Comparison of ENCODE assay signal across 8 mouse cellular contexts in genomic region chr1:160195337-160195663, GRCm38 (mm10). TPM values are rescaled to one million over a fixed set of nuclear protein-coding genes. Genes with fewer than 3 reads are reported as not detected.
DNase-seq lines count a peak whose midpoint lies in the region; ATAC-seq lines count a peak whose summit lies in the region.

No protein-coding gene starts in this region.

- under 1% methylated on average over 13 of the region's 13 CpGs for WGBS in heart, embryonic 16.5 days
- WGBS in hindbrain, embryonic 13.5 days: under 1% methylated on average over 13 of the region's 13 CpGs
- WGBS in midbrain, embryonic 11.5 days: under 1% methylated on average over 13 of the region's 13 CpGs

- H3K36me3 ChIP-seq in heart, embryonic 16.5 days (ENCODE audit: control insufficient read depth, insufficient read depth): peaks cover 15% of the 10 kb centered on the region
- H3K36me3 ChIP-seq in hindbrain, embryonic 13.5 days: peaks cover 18% of the 10 kb centered on the region
- H3K36me3 ChIP-seq in midbrain, embryonic 11.5 days (ENCODE audit: control insufficient read depth, insufficient read depth, low read length): peaks cover 4% of the 10 kb centered on the region; the same call in 1 of the 2 replicates

- DNase-seq in heart, adult 18-20 months: no peak
- no peak for DNase-seq in midbrain, embryonic 11.5 days (ENCODE audit: low spot score, missing footprints)
- no peak for DNase-seq in cerebellum, adult 9-10 months
- DNase-seq in gastrocnemius, adult 8-10 months (ENCODE audit: low spot score in 2 of 2): no peak
- no peak for DNase-seq in kidney, adult 18-20 months

- peak; percentile 15 for ATAC-seq in heart, embryonic 16.5 days (replicated peaks; ENCODE audit: extremely low read depth, insufficient read depth, low FRiP score)
- ATAC-seq in activated CD4-positive, CD25-positive, alpha-beta regulatory T cell, adult 4 months: peak; percentile 24
- ATAC-seq in hindbrain, embryonic 13.5 days (ENCODE audit: low FRiP score): peak; percentile 72; the same call in 1 of the 2 replicates
- no peak for ATAC-seq in midbrain, embryonic 11.5 days (ENCODE audit: low FRiP score)

- peaks cover 7% of the 10 kb centered on the region for H3K4me1 ChIP-seq in heart, embryonic 16.5 days (ENCODE audit: control insufficient read depth, insufficient read depth, low read length)
- peaks cover 15% of the 10 kb centered on the region for H3K4me1 ChIP-seq in hindbrain, embryonic 13.5 days (replicated peaks)
- H3K4me1 ChIP-seq in midbrain, embryonic 11.5 days (ENCODE audit: control insufficient read depth, insufficient read depth, low read length): no peaks in the 10 kb centered on the region

- peak overlapping the region; percentile 90 for H3K27ac ChIP-seq in heart, embryonic 16.5 days (ENCODE audit: low read length)
- H3K27ac ChIP-seq in hindbrain, embryonic 13.5 days: peak overlapping the region; percentile 85
- H3K27ac ChIP-seq in midbrain, embryonic 11.5 days (ENCODE audit: low read depth, low read length): peak overlapping the region; percentile 60; the same call in 1 of the 2 replicates

- H3K27me3 ChIP-seq in heart, embryonic 16.5 days (ENCODE audit: control insufficient read depth, insufficient read depth, low read length): no peaks in the 10 kb centered on the region
- no peaks in the 10 kb centered on the region for H3K27me3 ChIP-seq in hindbrain, embryonic 13.5 days
- H3K27me3 ChIP-seq in midbrain, embryonic 11.5 days (ENCODE audit: control insufficient read depth, insufficient read depth, low read length): no peaks in the 10 kb centered on the region

- peak overlapping the region; percentile 93 for H3K4me3 ChIP-seq in heart, embryonic 16.5 days (ENCODE audit: low read length)
- H3K4me3 ChIP-seq in hindbrain, embryonic 13.5 days: peak overlapping the region; percentile 86
- peak overlapping the region; percentile 91 for H3K4me3 ChIP-seq in midbrain, embryonic 11.5 days (ENCODE audit: low read depth, low read length)

- peak overlapping the region; percentile 95 for H3K9ac ChIP-seq in heart, embryonic 16.5 days (ENCODE audit: low read length)
- peak overlapping the region; percentile 88 for H3K9ac ChIP-seq in hindbrain, embryonic 13.5 days
- H3K9ac ChIP-seq in midbrain, embryonic 11.5 days (ENCODE audit: low read length): peak overlapping the region; percentile 85

- H3K9me3 ChIP-seq in heart, embryonic 16.5 days (replicated peaks; ENCODE audit: control insufficient read depth, low read length): no peaks in the 10 kb centered on the region
- no peaks in the 10 kb centered on the region for H3K9me3 ChIP-seq in hindbrain, embryonic 13.5 days
- no peaks in the 10 kb centered on the region for H3K9me3 ChIP-seq in midbrain, embryonic 11.5 days (ENCODE audit: control insufficient read depth, low read length)

- H3K4me2 ChIP-seq in heart, embryonic 16.5 days (ENCODE audit: low read depth, low read length): peak overlapping the region; percentile 97
- peak overlapping the region; percentile 70 for H3K4me2 ChIP-seq in hindbrain, embryonic 13.5 days
- peak overlapping the region; percentile 79 for H3K4me2 ChIP-seq in midbrain, embryonic 11.5 days

RNA-seq across cellular contexts. Expression of gene Mrps14, which starts 0.3 kb away (rescaled TPM):
- 201 and 210 TPM in 2 replicates for polyA plus RNA-seq in heart, embryonic 16.5 days (2015; fragmentation: Nextera tagmentation; extraction: Ambion mirVana)
- 100 to 1,000 TPM; 105 to 122 TPM for total RNA-seq in heart, adult 18-20 months (2021)
- 100 to 1,000 TPM; 251 to 260 TPM for polyA plus RNA-seq in activated CD4-positive, CD25-positive, alpha-beta regulatory T cell, adult 4 months (2017; shearing (Covaris generic))
- polyA plus RNA-seq in hindbrain, embryonic 13.5 days (2015; fragmentation: Nextera tagmentation; extraction: Ambion mirVana): 162 and 168 TPM in 2 replicates
- 254 and 258 TPM in 2 replicates for polyA plus RNA-seq in midbrain, embryonic 11.5 days (2014; fragmentation: Nextera tagmentation; extraction: Ambion mirVana)
- 10 to 100 TPM; 74.2 to 82.8 (median 81.0) TPM for total RNA-seq in gastrocnemius, adult 8-10 months (2022)

RNA-seq across cellular contexts. Expression of gene Cacybp, which starts 17.4 kb away (rescaled TPM):
- 146 and 196 TPM in 2 replicates for polyA plus RNA-seq in heart, embryonic 16.5 days (2015; fragmentation: Nextera tagmentation; extraction: Ambion mirVana)
- total RNA-seq in heart, adult 18-20 months (2021): 100 to 1,000 TPM in 1 of 2 experiments, 10 to 100 TPM in 1; 80.1 to 105 TPM
- 100 to 1,000 TPM; 114 to 115 TPM for polyA plus RNA-seq in activated CD4-positive, CD25-positive, alpha-beta regulatory T cell, adult 4 months (2017; shearing (Covaris generic))
- 263 and 271 TPM in 2 replicates for polyA plus RNA-seq in hindbrain, embryonic 13.5 days (2015; fragmentation: Nextera tagmentation; extraction: Ambion mirVana)
- polyA plus RNA-seq in midbrain, embryonic 11.5 days (2014; fragmentation: Nextera tagmentation; extraction: Ambion mirVana): 342 and 356 TPM in 2 replicates
- 10 to 100 TPM; 52.4 to 67.6 (median 60.6) TPM for total RNA-seq in gastrocnemius, adult 8-10 months (2022)

RNA-seq across cellular contexts. Expression of gene Tnn, which starts 41.9 kb away (rescaled TPM):
- polyA plus RNA-seq in heart, embryonic 16.5 days (2015; fragmentation: Nextera tagmentation; extraction: Ambion mirVana): 0.19 and 0.20 TPM in 2 replicates
- total RNA-seq in heart, adult 18-20 months (2021): under 1 TPM in 1 of 2 experiments, not detected in 1; 0.18 TPM
- under 1 TPM in 1 of 2 experiments, not detected in 1; 0.15 TPM for polyA plus RNA-seq in activated CD4-positive, CD25-positive, alpha-beta regulatory T cell, adult 4 months (2017; shearing (Covaris generic))
- polyA plus RNA-seq in hindbrain, embryonic 13.5 days (2015; fragmentation: Nextera tagmentation; extraction: Ambion mirVana): 0.06 and 0.27 TPM in 2 replicates
- polyA plus RNA-seq in midbrain, embryonic 11.5 days (2014; fragmentation: Nextera tagmentation; extraction: Ambion mirVana): not detected in 2 replicates
- not detected for total RNA-seq in gastrocnemius, adult 8-10 months (2022)
